Comparison of ENCODE assay signal across 28 mouse cellular contexts in the genomic region with DNA sequence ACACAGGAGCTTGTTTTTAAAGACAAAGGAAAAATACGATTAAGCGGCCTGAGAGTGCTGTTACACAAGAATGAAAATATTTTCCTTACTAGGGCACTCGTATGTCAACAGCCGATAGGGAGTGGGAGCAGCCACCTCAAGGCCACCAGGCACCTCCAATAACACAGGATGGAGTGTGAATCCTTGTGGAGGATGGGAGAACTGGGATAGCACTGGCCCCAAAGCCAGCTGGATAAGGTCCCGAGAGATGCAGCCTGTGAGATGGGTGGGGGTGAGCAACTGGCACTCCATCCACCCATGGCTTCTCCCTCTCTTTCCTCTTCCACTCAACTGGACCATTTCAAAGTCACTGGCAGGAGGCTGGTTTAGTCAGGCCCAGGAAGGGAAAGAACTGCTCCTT. TPM values are rescaled to one million over a fixed set of nuclear protein-coding genes. Genes with fewer than 3 reads are reported as not detected.
"Had no signal": no experiment of that assay in that cellular context is flagged by ENCODE, and none has a peak within 500 bp of the region (broad histone marks: within the 10 kb centered on the region; RNA-seq: fewer than 3 reads in every experiment).

No protein-coding gene starts in this region.

- H3K4me2 ChIP-seq: intestine, embryonic 15.5 days; liver, embryonic 13.5 days; midbrain, embryonic 11.5 days had no signal

- DNase-seq: kidney, adult 18-20 months; kidney, adult 9 months; kidney, postnatal 14 days; liver, embryonic 13.5 days; midbrain, embryonic 14.5 days; right cerebral cortex, adult 18-20 months; right cerebral cortex, postnatal 14 days; right cerebral cortex, postnatal 4 days; thymus, adult 2 months; thymus, postnatal 14 days; thymus, postnatal 4 days had no signal

- H3K9ac ChIP-seq: intestine, embryonic 15.5 days; liver, embryonic 13.5 days had no signal

- H3K36me3 ChIP-seq: intestine, embryonic 15.5 days; liver, embryonic 13.5 days had no signal

- H3K4me3 ChIP-seq: intestine, embryonic 15.5 days; liver, embryonic 13.5 days had no signal

- H3K9me3 ChIP-seq: intestine, embryonic 15.5 days; liver, embryonic 13.5 days had no signal

- H3K27me3 ChIP-seq: intestine, embryonic 15.5 days; liver, embryonic 13.5 days had no signal

- H3K4me1 ChIP-seq: intestine, embryonic 15.5 days; liver, embryonic 13.5 days had no signal

- ATAC-seq: intestine, embryonic 15.5 days had no signal

- H3K27ac ChIP-seq: intestine, embryonic 15.5 days; liver, embryonic 13.5 days; stomach, postnatal 0 days had no signal

RNA-seq across cellular contexts. Expression of a gene that starts 23.3 kb away (rescaled TPM):
- total RNA-seq: layer of hippocampus, adult 18-20 months; layer of hippocampus, postnatal 14 days; left cerebral cortex, adult 8-10 months; left cerebral cortex, postnatal 14 days; megakaryocyte progenitor cell, adult 5-6 weeks; megakaryocyte-erythroid progenitor cell, adult 5-6 weeks; midbrain, postnatal 0 days had no signal
- polyA plus RNA-seq: intestine, embryonic 15.5 days; kidney, embryonic 16.5 days; limb, embryonic 11.5 days; limb, embryonic 14.5 days; liver, embryonic 13.5 days; liver, embryonic 16.5 days; midbrain, embryonic 11.5 days; midbrain, embryonic 14.5 days; midbrain, postnatal 0 days; neural tube, embryonic 11.5 days; neural tube, embryonic 14.5 days; stomach, embryonic 14.5 days; stomach, postnatal 0 days; thymus, adult 2 months had no signal

RNA-seq across cellular contexts. Expression of a gene that starts 37.3 kb away (rescaled TPM):
- total RNA-seq: layer of hippocampus, adult 18-20 months; layer of hippocampus, postnatal 14 days; left cerebral cortex, adult 8-10 months; left cerebral cortex, postnatal 14 days; megakaryocyte progenitor cell, adult 5-6 weeks; megakaryocyte-erythroid progenitor cell, adult 5-6 weeks; midbrain, postnatal 0 days had no signal
- polyA plus RNA-seq: intestine, embryonic 15.5 days; kidney, embryonic 16.5 days; limb, embryonic 11.5 days; limb, embryonic 14.5 days; liver, embryonic 13.5 days; liver, embryonic 16.5 days; midbrain, embryonic 11.5 days; midbrain, embryonic 14.5 days; midbrain, postnatal 0 days; neural tube, embryonic 11.5 days; neural tube, embryonic 14.5 days; stomach, embryonic 14.5 days; stomach, postnatal 0 days; thymus, adult 2 months had no signal

RNA-seq across cellular contexts. Expression of a gene that starts 45.6 kb away (rescaled TPM):
- total RNA-seq: layer of hippocampus, adult 18-20 months; layer of hippocampus, postnatal 14 days; left cerebral cortex, adult 8-10 months; left cerebral cortex, postnatal 14 days; megakaryocyte progenitor cell, adult 5-6 weeks; megakaryocyte-erythroid progenitor cell, adult 5-6 weeks; midbrain, postnatal 0 days had no signal
- polyA plus RNA-seq: intestine, embryonic 15.5 days; kidney, embryonic 16.5 days; limb, embryonic 11.5 days; limb, embryonic 14.5 days; liver, embryonic 13.5 days; liver, embryonic 16.5 days; midbrain, embryonic 14.5 days; midbrain, postnatal 0 days; neural tube, embryonic 14.5 days; stomach, embryonic 14.5 days; stomach, postnatal 0 days; thymus, adult 2 months had no signal
